Mouse (Mus musculus): ENCODE data around the gene Lrrc17. TPM values are rescaled to one million over a fixed set of nuclear protein-coding genes. Genes with fewer than 3 reads are reported as not detected.

Gene Lrrc17
- polyA plus RNA-seq, 1 experiment = 0.18 TPM

- Histone ChIP-seq H3K27ac (ENCODE audit: insufficient read depth, low read length) (no peak overlapping the region), H3K4me1 (ENCODE audit: control insufficient read depth, insufficient read depth, low read length) (no peaks in the 10 kb centered on the region), H3K27me3 (ENCODE audit: control insufficient read depth, insufficient read depth, low read length) (no peaks in the 10 kb centered on the region), H3K4me3 (replicated peaks; ENCODE audit: insufficient read depth, low read depth, low read length) (no peak overlapping the region)
- no peak for DNase-seq
- no peak for TF ChIP-seq CTCF (IDR thresholded peaks at IDR 0.05; ENCODE audit: borderline replicate concordance, insufficient read depth, low read depth, low read length)
- 85% methylated on average over 13 of the region's 13 CpGs for WGBS
Observed at GRCm38 (mm10) chr5:21502936-21503610, 40.3 kb upstream of the Lrrc17 start.

GRCm38 (mm10) chr5:21505159-21505558, 38.2 kb upstream of the Lrrc17 start:
- WGBS = 92% methylated on average over 8 of the region's 8 CpGs
- Histone ChIP-seq H3K4me1 (ENCODE audit: control insufficient read depth, insufficient read depth, low read length) (no peaks in the 10 kb centered on the region), H3K27ac (ENCODE audit: insufficient read depth, low read length) (no peak overlapping the region), H3K27me3 (ENCODE audit: control insufficient read depth, insufficient read depth, low read length) (no peaks in the 10 kb centered on the region), H3K4me3 (replicated peaks; ENCODE audit: insufficient read depth, low read depth, low read length) (no peak overlapping the region)
- no peak for DNase-seq
- TF ChIP-seq CTCF (IDR thresholded peaks at IDR 0.05; ENCODE audit: borderline replicate concordance, insufficient read depth, low read depth, low read length) (no peak), POLR2A (IDR thresholded peaks at IDR 0.05; ENCODE audit: borderline replicate concordance, insufficient read depth, low read length) (no peak)

- DNase-seq = no peak
- TF ChIP-seq CTCF (IDR thresholded peaks at IDR 0.05; ENCODE audit: borderline replicate concordance, insufficient read depth, low read depth, low read length) (no peak), POLR2A (IDR thresholded peaks at IDR 0.05; ENCODE audit: borderline replicate concordance, insufficient read depth, low read length) (no peak)
- Histone ChIP-seq H3K4me1 (ENCODE audit: control insufficient read depth, insufficient read depth, low read length) (no peaks in the 10 kb centered on the region), H3K27me3 (ENCODE audit: control insufficient read depth, insufficient read depth, low read length) (no peaks in the 10 kb centered on the region), H3K27ac (ENCODE audit: insufficient read depth, low read length) (no peak overlapping the region), H3K4me3 (replicated peaks; ENCODE audit: insufficient read depth, low read depth, low read length) (no peak overlapping the region)
- 74% methylated on average over 1 of the region's 1 CpGs for WGBS
Observed at GRCm38 (mm10) chr5:21506887-21507286, 36.5 kb upstream of the Lrrc17 start.

- DNase-seq = no peak
- no peak for TF ChIP-seq POLR2A (IDR thresholded peaks at IDR 0.05; ENCODE audit: borderline replicate concordance, insufficient read depth, low read length)
- Histone ChIP-seq H3K4me1 (ENCODE audit: control insufficient read depth, insufficient read depth, low read length) (no peaks in the 10 kb centered on the region), H3K27ac (ENCODE audit: insufficient read depth, low read length) (no peak overlapping the region), H3K4me3 (replicated peaks; ENCODE audit: insufficient read depth, low read depth, low read length) (no peak overlapping the region), H3K27me3 (ENCODE audit: control insufficient read depth, insufficient read depth, low read length) (no peaks in the 10 kb centered on the region)
- 77% methylated on average over 4 of the region's 4 CpGs for WGBS
Observed at GRCm38 (mm10) chr5:21509801-21510200, 33.6 kb upstream of the Lrrc17 start.

GRCm38 (mm10) chr5:21513363-21513762, 30.0 kb upstream of the Lrrc17 start:
- H3K27ac ChIP-seq (ENCODE audit: insufficient read depth, low read length) = no peak overlapping the region
- 46% methylated on average over 10 of the region's 10 CpGs for WGBS
- DNase-seq = no peak

GRCm38 (mm10) chr5:21517562-21517961, 25.8 kb upstream of the Lrrc17 start:
- Histone ChIP-seq H3K4me1 (ENCODE audit: control insufficient read depth, insufficient read depth, low read length) (no peaks in the 10 kb centered on the region), H3K4me3 (replicated peaks; ENCODE audit: insufficient read depth, low read depth, low read length) (no peak overlapping the region), H3K27ac (ENCODE audit: insufficient read depth, low read length) (no peak overlapping the region), H3K27me3 (ENCODE audit: control insufficient read depth, insufficient read depth, low read length) (no peaks in the 10 kb centered on the region)
- DNase-seq = no peak
- TF ChIP-seq POLR2A (IDR thresholded peaks at IDR 0.05; ENCODE audit: borderline replicate concordance, insufficient read depth, low read length) (no peak), CTCF (IDR thresholded peaks at IDR 0.05; ENCODE audit: borderline replicate concordance, insufficient read depth, low read depth, low read length) (no peak)
- 93% methylated on average over 2 of the region's 2 CpGs for WGBS

More at GRCm38 (mm10) chr5:21513363-21513762, 30.0 kb upstream of the Lrrc17 start:
- H3K27me3 ChIP-seq (ENCODE audit: control insufficient read depth, insufficient read depth, low read length) = no peaks in the 10 kb centered on the region
- no peaks in the 10 kb centered on the region for H3K4me1 ChIP-seq (ENCODE audit: control insufficient read depth, insufficient read depth, low read length)
- no peak overlapping the region for H3K4me3 ChIP-seq (replicated peaks; ENCODE audit: insufficient read depth, low read depth, low read length)
- TF ChIP-seq POLR2A (IDR thresholded peaks at IDR 0.05; ENCODE audit: borderline replicate concordance, insufficient read depth, low read length) (no peak), CTCF (IDR thresholded peaks at IDR 0.05; ENCODE audit: borderline replicate concordance, insufficient read depth, low read depth, low read length) (no peak)

- no peak overlapping the region for H3K4me3 ChIP-seq (replicated peaks; ENCODE audit: insufficient read depth, low read depth, low read length)
- 75% methylated on average over 4 of the region's 4 CpGs for WGBS
- H3K27me3 ChIP-seq (ENCODE audit: control insufficient read depth, insufficient read depth, low read length) = no peaks in the 10 kb centered on the region
- no peak for TF ChIP-seq CTCF (IDR thresholded peaks at IDR 0.05; ENCODE audit: borderline replicate concordance, insufficient read depth, low read depth, low read length)
- no peak for TF ChIP-seq POLR2A (IDR thresholded peaks at IDR 0.05; ENCODE audit: borderline replicate concordance, insufficient read depth, low read length)
- DNase-seq = no peak
- H3K4me1 ChIP-seq (ENCODE audit: control insufficient read depth, insufficient read depth, low read length) = no peaks in the 10 kb centered on the region
- no peak overlapping the region for H3K27ac ChIP-seq (ENCODE audit: insufficient read depth, low read length)
Observed at GRCm38 (mm10) chr5:21518207-21518606, 25.2 kb upstream of the Lrrc17 start.

- WGBS = 82% methylated on average over 3 of the region's 3 CpGs
- no peak for DNase-seq
Observed at GRCm38 (mm10) chr5:21519166-21519565, 24.2 kb upstream of the Lrrc17 start.

More at GRCm38 (mm10) chr5:21519166-21519565, 24.2 kb upstream of the Lrrc17 start:
- Histone ChIP-seq H3K4me3 (replicated peaks; ENCODE audit: insufficient read depth, low read depth, low read length) (no peak overlapping the region), H3K4me1 (ENCODE audit: control insufficient read depth, insufficient read depth, low read length) (no peaks in the 10 kb centered on the region), H3K27ac (ENCODE audit: insufficient read depth, low read length) (no peak overlapping the region), H3K27me3 (ENCODE audit: control insufficient read depth, insufficient read depth, low read length) (no peaks in the 10 kb centered on the region)
- no peak for TF ChIP-seq POLR2A (IDR thresholded peaks at IDR 0.05; ENCODE audit: borderline replicate concordance, insufficient read depth, low read length)
- TF ChIP-seq CTCF (IDR thresholded peaks at IDR 0.05; ENCODE audit: borderline replicate concordance, insufficient read depth, low read depth, low read length) = no peak

All from cerebellum, adult 2 months (tissue).